Mouse (Mus musculus) kidney, embryonic 14.5 days (tissue): ENCODE measurements at regions not wholly inside any gene's neighbourhood (a gene's known extent, or its start where the extent isn't known, plus 50 kb on each side); places are given as distances from the start of the nearest gene placed in this dataset.

Experiments
- ATAC-seq: fragments of 200-750 bp; cut with Nextera tagmentation; 2 replicates; pipeline ENCODE4 v1.8.0; 2017; ENCODE audit warnings: moderate number of reproducible peaks, mild to moderate bottlenecking, moderate TSS enrichment, moderate library complexity; ENCODE audit not compliant: low FRiP score, low TSS enrichment
- H3K27ac ChIP-seq: fragments of 300-500 bp; sonication (generic); 2 replicates; pipeline ENCODE4 v1.5.1; 2014; ENCODE audit warnings: low read depth, mild to moderate bottlenecking, low read length, moderate library complexity, mixed read lengths
- H3K27me3 ChIP-seq: fragments of 300-500 bp; sonication (generic); 2 replicates; pipeline ENCODE4 v1.6.1; 2014; ENCODE audit warnings: mild to moderate bottlenecking, low read length; ENCODE audit not compliant: control insufficient read depth, insufficient read depth
- H3K36me3 ChIP-seq: fragments of 300-500 bp; sonication (generic); 2 replicates; pipeline ENCODE4 v1.6.1; 2014; ENCODE audit warnings: low read length, mixed read lengths; ENCODE audit not compliant: control insufficient read depth, insufficient read depth
- H3K4me1 ChIP-seq: fragments of 300-500 bp; sonication (generic); 2 replicates; pipeline ENCODE4 v1.6.1; 2014; ENCODE audit warnings: low read length, mixed read lengths; ENCODE audit not compliant: control insufficient read depth, insufficient read depth
- H3K4me2 ChIP-seq: fragments of 300-500 bp; sonication (generic); replicated peaks from 2 replicates; pipeline ENCODE4 v1.6.1; 2014; ENCODE audit warnings: low read depth, mild to moderate bottlenecking, low read length
- H3K4me3 ChIP-seq: fragments of 300-500 bp; sonication (generic); 2 replicates; pipeline ENCODE4 v1.5.1; 2014; ENCODE audit warnings: mild to moderate bottlenecking, low read length
- H3K9ac ChIP-seq: fragments of 300-500 bp; sonication (generic); 2 replicates; pipeline ENCODE4 v1.6.1; 2014; ENCODE audit warnings: low read depth, mild to moderate bottlenecking, low read length, moderate library complexity
- H3K9me3 ChIP-seq: fragments of 300-500 bp; sonication (generic); 2 replicates; pipeline ENCODE4 v1.6.1; 2016; ENCODE audit warnings: low read length; ENCODE audit not compliant: control insufficient read depth
- WGBS: fragments of 180-500 bp; shearing (Covaris S2); extraction: QIAGEN DNeasy Blood & Tissue Kit; methylation state at CpG from one replicate; pipeline ENCODE4 v1.1.7; 2014; 5-methylcytosine and 5-hydroxymethylcytosine counted together

GRCm38 (mm10) chr16:51719637-51720036, 311.4 kb upstream of the Cblb start:
- ATAC-seq: no peak
- H3K4me1 ChIP-seq: 0 out of 2 replicates have a peak, but pooled peaks cover 3% of the 10 kb centered on the region
- no peak overlapping the region for H3K4me3 ChIP-seq
- WGBS: 81% methylated on average over 2 of the region's 2 CpGs
- H3K27me3 ChIP-seq: no peaks in the 10 kb centered on the region
- H3K4me2 ChIP-seq: no peak overlapping the region
- H3K27ac ChIP-seq: no peak overlapping the region
- H3K36me3 ChIP-seq: no peaks in the 10 kb centered on the region
- H3K9me3 ChIP-seq: no peaks in the 10 kb centered on the region
- no peak overlapping the region for H3K9ac ChIP-seq

GRCm38 (mm10) chr16:51722682-51723081, 308.3 kb upstream of the Cblb start:
- H3K9ac ChIP-seq: no peak overlapping the region
- no peaks in the 10 kb centered on the region for H3K9me3 ChIP-seq
- no peak overlapping the region for H3K27ac ChIP-seq
- no peak overlapping the region for H3K4me2 ChIP-seq
- no peaks in the 10 kb centered on the region for H3K4me1 ChIP-seq
- peak; percentile 86 for ATAC-seq
- no peaks in the 10 kb centered on the region for H3K27me3 ChIP-seq
- 17% methylated on average over 4 of the region's 4 CpGs for WGBS
- no peaks in the 10 kb centered on the region for H3K36me3 ChIP-seq
- no peak overlapping the region for H3K4me3 ChIP-seq

- H3K9me3 ChIP-seq: no peaks in the 10 kb centered on the region
- ATAC-seq: no peak
- no peak overlapping the region for H3K4me3 ChIP-seq
- no peak overlapping the region for H3K27ac ChIP-seq
- H3K36me3 ChIP-seq: no peaks in the 10 kb centered on the region
- H3K4me2 ChIP-seq: no peak overlapping the region
- H3K9ac ChIP-seq: no peak overlapping the region
- 94% methylated on average over 2 of the region's 2 CpGs for WGBS
- no peaks in the 10 kb centered on the region for H3K27me3 ChIP-seq
- no peaks in the 10 kb centered on the region for H3K4me1 ChIP-seq
Measured at GRCm38 (mm10) chr16:51741875-51742274, 289.1 kb upstream of the Cblb start.

- Histone ChIP-seq H3K4me3 (no peak overlapping the region), H3K9me3 (no peaks in the 10 kb centered on the region), H3K27ac (no peak overlapping the region), H3K36me3 (no peaks in the 10 kb centered on the region), H3K27me3 (no peaks in the 10 kb centered on the region), H3K4me2 (no peak overlapping the region), H3K9ac (no peak overlapping the region), H3K4me1 (no peaks in the 10 kb centered on the region)
- WGBS: 72% methylated on average over 7 of the region's 7 CpGs
- ATAC-seq: no peak; the same call in 1 of the 2 replicates
Measured at GRCm38 (mm10) chr16:51751878-51752277, 279.1 kb upstream of the Cblb start.

GRCm38 (mm10) chr16:51758361-51759227, 272.4 kb upstream of the Cblb start:
- ATAC-seq: no peak
- no peaks in the 10 kb centered on the region for H3K36me3 ChIP-seq
- H3K27me3 ChIP-seq: no peaks in the 10 kb centered on the region
- H3K4me1 ChIP-seq: no peaks in the 10 kb centered on the region
- 57% methylated on average over 9 of the region's 9 CpGs for WGBS
- no peak overlapping the region for H3K4me2 ChIP-seq
- H3K9me3 ChIP-seq: no peaks in the 10 kb centered on the region
- H3K4me3 ChIP-seq: no peak overlapping the region
- H3K27ac ChIP-seq: no peak overlapping the region
- H3K9ac ChIP-seq: no peak overlapping the region

DNA sequence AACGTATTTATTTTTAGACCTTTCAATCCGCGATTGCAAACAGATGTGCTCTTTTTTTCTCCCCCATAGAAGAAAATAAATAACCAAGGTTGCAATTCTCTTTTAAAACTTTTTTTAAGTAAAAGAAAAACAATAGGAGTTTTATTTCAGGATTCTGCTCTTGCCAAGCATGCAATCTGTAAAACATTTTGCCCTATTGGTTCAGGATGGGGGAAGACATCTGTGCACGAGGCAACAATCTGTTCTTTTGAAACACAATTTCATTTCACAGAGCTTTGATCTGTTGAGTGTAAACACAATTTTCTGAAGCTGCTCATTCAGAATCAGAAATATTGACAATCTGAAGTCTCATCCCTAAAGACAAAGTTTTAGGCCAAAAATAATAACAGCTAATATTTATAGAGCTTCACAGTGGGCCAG, 271.8 kb upstream of the Cblb start:
- ATAC-seq: no peak

GRCm38 (mm10) chr16:51767556-51767955, 263.5 kb upstream of the Cblb start:
- H3K4me1 ChIP-seq: no peaks in the 10 kb centered on the region

More for the DNA sequence above, 271.8 kb upstream of the Cblb start:
- Histone ChIP-seq H3K4me2 (no peak overlapping the region), H3K9ac (no peak overlapping the region), H3K4me3 (no peak overlapping the region), H3K9me3 (no peaks in the 10 kb centered on the region), H3K4me1 (no peaks in the 10 kb centered on the region), H3K27ac (no peak overlapping the region), H3K36me3 (no peaks in the 10 kb centered on the region), H3K27me3 (no peaks in the 10 kb centered on the region)
- WGBS: 58% methylated on average over 4 of the region's 4 CpGs

DNA sequence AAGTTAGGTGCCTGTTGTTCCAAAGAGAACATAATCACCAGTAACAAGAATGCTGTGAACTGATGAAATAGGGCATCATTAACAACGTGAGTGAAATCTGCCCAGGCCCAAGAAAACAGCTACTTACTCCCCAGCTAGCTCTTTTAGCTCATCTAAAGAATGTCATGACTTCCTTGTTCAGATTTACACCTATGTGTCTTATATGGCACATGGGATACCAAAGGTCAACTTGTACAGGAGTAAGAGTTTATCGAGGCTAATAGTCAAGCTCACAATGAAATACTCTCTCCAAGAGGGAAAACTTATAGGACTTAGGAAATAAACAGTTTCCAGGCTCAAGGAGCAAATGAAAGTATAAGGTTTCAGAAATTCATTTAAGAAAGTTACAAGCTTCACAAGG, 252.1 kb upstream of the Cblb start:
- ATAC-seq: no peak
- Histone ChIP-seq H3K27ac (no peak overlapping the region), H3K36me3 (no peaks in the 10 kb centered on the region), H3K4me3 (no peak overlapping the region), H3K9ac (no peak overlapping the region), H3K4me1 (no peaks in the 10 kb centered on the region), H3K4me2 (no peak overlapping the region), H3K9me3 (no peaks in the 10 kb centered on the region), H3K27me3 (no peaks in the 10 kb centered on the region)
- 66% methylated on average over 2 of the region's 2 CpGs for WGBS

More at GRCm38 (mm10) chr16:51767556-51767955, 263.5 kb upstream of the Cblb start:
- 57% methylated on average over 3 of the region's 3 CpGs for WGBS
- H3K9ac ChIP-seq: no peak overlapping the region
- no peak overlapping the region for H3K27ac ChIP-seq
- no peaks in the 10 kb centered on the region for H3K27me3 ChIP-seq
- H3K9me3 ChIP-seq: no peaks in the 10 kb centered on the region
- H3K4me3 ChIP-seq: no peak overlapping the region
- ATAC-seq: no peak
- no peaks in the 10 kb centered on the region for H3K36me3 ChIP-seq
- H3K4me2 ChIP-seq: no peak overlapping the region

GRCm38 (mm10) chr16:51795003-51795402, 236.0 kb upstream of the Cblb start:
- Histone ChIP-seq H3K9ac (no peak overlapping the region), H3K36me3 (no peaks in the 10 kb centered on the region), H3K27me3 (no peaks in the 10 kb centered on the region), H3K4me3 (no peak overlapping the region), H3K4me2 (no peak overlapping the region), H3K4me1 (no peaks in the 10 kb centered on the region), H3K27ac (no peak overlapping the region), H3K9me3 (no peaks in the 10 kb centered on the region)
- no peak for ATAC-seq
- 95% methylated on average over 3 of the region's 3 CpGs for WGBS
